Mouse (Mus musculus): Measurements from ENCODE around the gene Taf10.
A peak's percentile ranks its signal among the peaks of the same experiment; 100 is the strongest.
"Not testable (repeated sequence)": the region's sequence is repeated elsewhere in the genome, so short reads cannot be mapped to it uniquely, and the experiment has no call there.

Gene Taf10

GRCm38 (mm10) chr7:105753281-105753680 is 9.1 kb upstream of the Taf10 start:
- no peak for DNase-seq (ENCODE audit: low spot score in 2 of 2)

GRCm38 (mm10) chr7:105752716-105753115 is 8.6 kb upstream of the Taf10 start:
- DNase-seq (ENCODE audit: low spot score in 2 of 2): no peak

GRCm38 (mm10) chr7:105751491-105752433 is 7.6 kb upstream of the Taf10 start, which contains the start of gene Tpp1:
Gene Tpp1, minus strand, starts transcription at chr7:105752235.
- DNase-seq (ENCODE audit: low spot score in 2 of 2): peak; percentile 92 to 93

GRCm38 (mm10) chr7:105747776-105748175 is 3.6 kb upstream of the Taf10 start:
- DNase-seq (ENCODE audit: low spot score in 2 of 2): no peak

GRCm38 (mm10) chr7:105743246-105743925 is 775 bp downstream of the Taf10 start:
- not testable (repeated sequence) for DNase-seq (ENCODE audit: low spot score in 2 of 2)

GRCm38 (mm10) chr7:105742539-105743215 is 1.5 kb downstream of the Taf10 start:
- DNase-seq (ENCODE audit: low spot score in 2 of 2): not testable (repeated sequence)

- DNase-seq (ENCODE audit: low spot score in 2 of 2): no peak
Measured at GRCm38 (mm10) chr7:105741978-105742377, 2.2 kb downstream of the Taf10 start.

GRCm38 (mm10) chr7:105740851-105741250 is 3.3 kb downstream of the Taf10 start:
- DNase-seq (ENCODE audit: low spot score in 2 of 2): no peak

GRCm38 (mm10) chr7:105740089-105740795 is 3.9 kb downstream of the Taf10 start:
- DNase-seq (ENCODE audit: low spot score in 2 of 2): no peak

- DNase-seq (ENCODE audit: low spot score in 2 of 2): peak; percentile 36
Measured at GRCm38 (mm10) chr7:105738948-105739347, 5.2 kb downstream of the Taf10 start.

- no peak for DNase-seq (ENCODE audit: low spot score in 2 of 2)
Measured at GRCm38 (mm10) chr7:105738286-105738685, 5.9 kb downstream of the Taf10 start.

- DNase-seq (ENCODE audit: low spot score in 2 of 2): no peak
Measured at GRCm38 (mm10) chr7:105737648-105738047, 6.5 kb downstream of the Taf10 start.

- peak; percentile 33 to 35 for DNase-seq (ENCODE audit: low spot score in 2 of 2)
Measured at GRCm38 (mm10) chr7:105736911-105737521, 7.1 kb downstream of the Taf10 start, which contains the start of gene Rrp8. Gene Rrp8, minus strand, starts transcription at chr7:105737385.

- DNase-seq (ENCODE audit: low spot score in 2 of 2): peak; percentile 90 to 91
Measured at GRCm38 (mm10) chr7:105736264-105736901, 7.8 kb downstream of the Taf10 start, which contains the start of gene Ilk. Gene Ilk, plus strand, starts transcription at chr7:105736592.

GRCm38 (mm10) chr7:105735464-105735863 is 8.7 kb downstream of the Taf10 start:
- DNase-seq (ENCODE audit: low spot score in 2 of 2): not testable (repeated sequence)

- DNase-seq (ENCODE audit: low spot score in 2 of 2): no peak
Measured at GRCm38 (mm10) chr7:105734826-105735225, 9.3 kb downstream of the Taf10 start.

- no peak for DNase-seq (ENCODE audit: low spot score in 2 of 2)
Measured at GRCm38 (mm10) chr7:105733836-105734235, 10.3 kb downstream of the Taf10 start.

GRCm38 (mm10) chr7:105728701-105729428 is 15.3 kb downstream of the Taf10 start:
- no peak for DNase-seq (ENCODE audit: low spot score in 2 of 2)

GRCm38 (mm10) chr7:105726980-105727325 is 17.2 kb downstream of the Taf10 start:
- DNase-seq (ENCODE audit: low spot score in 2 of 2): no peak

Measured in spleen, postnatal 36 days (tissue).